In genomic region chr10:41489708-41490517, GRCm38 (mm10) we compare ENCODE assay signal across 8 mouse cellular contexts. TPM values are rescaled to one million over a fixed set of nuclear protein-coding genes. Genes with fewer than 3 reads are reported as not detected.
A peak's percentile ranks its signal among the peaks of the same experiment; 100 is the strongest.
DNase-seq lines count a peak whose midpoint lies in the region; ATAC-seq and TF ChIP-seq lines count a peak whose summit lies in the region.

Gene Smpd2, minus strand, starts transcription at chr10:41490369.
Gene Ppil6, plus strand, starts transcription at chr10:41490439.

- ATAC-seq in G1E (ENCODE audit: extremely low read depth, insufficient number of reproducible peaks, low FRiP score, poor library complexity, severe bottlenecking), result peak; percentile 88
- ATAC-seq in forebrain, postnatal 0 days, result peak; percentile 96
- peak; percentile 94 for ATAC-seq in lung, embryonic 14.5 days (ENCODE audit: insufficient read depth)
- peak; percentile 93 for ATAC-seq in neutrophil, adult 5-6 weeks (ENCODE audit: extremely low read depth, insufficient number of reproducible peaks, low FRiP score, poor library complexity, severe bottlenecking)

- H3K9ac ChIP-seq in forebrain, postnatal 0 days, result peak within 1 kb of the TSS; percentile 69
- peak within 1 kb of the TSS; percentile 74 for H3K9ac ChIP-seq in lung, embryonic 14.5 days

- 2% methylated on average over 50 of the region's 50 CpGs for WGBS in cerebellum, adult 2 months
- under 1% methylated on average over 49 of the region's 50 CpGs for WGBS in forebrain, postnatal 0 days
- under 1% methylated on average over 50 of the region's 50 CpGs for WGBS in lung, embryonic 14.5 days

- DNase-seq in G1E (ENCODE audit: low spot score), result peak; percentile 87
- DNase-seq in cerebellum, adult 2 months, result peak; percentile 91 to 93
- peak; percentile 93 for DNase-seq in forebrain, postnatal 0 days
- peak; percentile 97 for DNase-seq in heart, postnatal 4 days
- DNase-seq in layer of hippocampus, adult 8-10 months (ENCODE audit: low spot score in 2 of 2), result peak; percentile 90 to 92
- DNase-seq in lung, embryonic 14.5 days, result peak; percentile 98
- peak; percentile 93 for DNase-seq in testis, postnatal 14 days (ENCODE audit: low spot score)

- peaks cover 30% of the 10 kb centered on the region for H3K4me1 ChIP-seq in G1E (ENCODE audit: insufficient read depth, low read depth, low read length)
- peaks cover 7% of the 10 kb centered on the region for H3K4me1 ChIP-seq in cerebellum, adult 2 months (ENCODE audit: control insufficient read depth, insufficient read depth, low read length)
- peaks cover 12% of the 10 kb centered on the region for H3K4me1 ChIP-seq in forebrain, postnatal 0 days (ENCODE audit: insufficient read depth)
- H3K4me1 ChIP-seq in lung, embryonic 14.5 days (ENCODE audit: insufficient read depth), result peaks cover 4% of the 10 kb centered on the region

- no peak for TF ChIP-seq POLR2A in cerebellum, adult 2 months (IDR thresholded peaks at IDR 0.05; ENCODE audit: borderline replicate concordance, insufficient read depth, low read length)

- no peaks in the 10 kb centered on the region for H3K9me3 ChIP-seq in G1E (replicated peaks)
- no peaks in the 10 kb centered on the region for H3K9me3 ChIP-seq in forebrain, postnatal 0 days (ENCODE audit: low read length)
- no peaks in the 10 kb centered on the region for H3K9me3 ChIP-seq in lung, embryonic 14.5 days (ENCODE audit: low read depth, low read length)

- peak within 1 kb of the TSS; percentile 77 for H3K4me3 ChIP-seq in G1E (ENCODE audit: low read depth, low read length)
- H3K4me3 ChIP-seq in cerebellum, adult 2 months (replicated peaks; ENCODE audit: insufficient read depth, low read depth, low read length), result peak within 1 kb of the TSS; percentile 77
- peak within 1 kb of the TSS; percentile 77 for H3K4me3 ChIP-seq in forebrain, postnatal 0 days (ENCODE audit: low read depth, low read length)
- peak within 1 kb of the TSS; percentile 67 for H3K4me3 ChIP-seq in lung, embryonic 14.5 days (ENCODE audit: low read depth, low read length)

- peaks cover 41% of the 10 kb centered on the region for H3K36me3 ChIP-seq in G1E (replicated peaks)
- peaks cover 24% of the 10 kb centered on the region for H3K36me3 ChIP-seq in forebrain, postnatal 0 days (ENCODE audit: insufficient read depth)
- peaks cover 36% of the 10 kb centered on the region for H3K36me3 ChIP-seq in lung, embryonic 14.5 days (ENCODE audit: insufficient read depth)

- H3K27ac ChIP-seq in cerebellum, adult 2 months (ENCODE audit: insufficient read depth, low read length), result peak within 1 kb of the TSS; percentile 20; the same call in 1 of the 2 replicates
- H3K27ac ChIP-seq in forebrain, postnatal 0 days (ENCODE audit: low read depth, low read length), result peak within 1 kb of the TSS; percentile 35
- peak within 1 kb of the TSS; percentile 81 for H3K27ac ChIP-seq in lung, embryonic 14.5 days (ENCODE audit: low read depth)

- H3K4me2 ChIP-seq in forebrain, postnatal 0 days (ENCODE audit: low read depth), result peak within 1 kb of the TSS; percentile 96
- peak within 1 kb of the TSS; percentile 100 for H3K4me2 ChIP-seq in lung, embryonic 14.5 days

- TF ChIP-seq CTCF in G1E (IDR thresholded peaks at IDR 0.05; ENCODE audit: low read depth, low read length), result no peak
- TF ChIP-seq CTCF in cerebellum, adult 2 months (IDR thresholded peaks at IDR 0.05; ENCODE audit: borderline replicate concordance, insufficient read depth, low read depth, low read length), result no peak
- TF ChIP-seq CTCF in forebrain, postnatal 0 days (IDR thresholded peaks at IDR 0.05; ENCODE audit: low read depth), result no peak; the same call in 1 of the 2 replicates
- 0 out of 2 replicates have a peak, but pooled peaks have one; percentile 9 for TF ChIP-seq CTCF in lung, embryonic 14.5 days (IDR thresholded peaks at IDR 0.05; ENCODE audit: low read depth)

- H3K27me3 ChIP-seq in G1E (ENCODE audit: insufficient read depth, low read length), result peaks cover 4% of the 10 kb centered on the region
- no peaks in the 10 kb centered on the region for H3K27me3 ChIP-seq in cerebellum, adult 2 months (ENCODE audit: control insufficient read depth, insufficient read depth, low read length)
- H3K27me3 ChIP-seq in forebrain, postnatal 0 days (ENCODE audit: insufficient read depth, low read length), result no peaks in the 10 kb centered on the region
- H3K27me3 ChIP-seq in lung, embryonic 14.5 days (ENCODE audit: insufficient read depth, low read length), result no peaks in the 10 kb centered on the region

RNA-seq across cellular contexts. Expression of gene Smpd2, which starts in this region (rescaled TPM):
- total RNA-seq in G1E (2014; fragmentation: Nextera tagmentation) (12.6 and 13.6 TPM in 2 replicates), G1E (2017) (6.6 and 9.1 TPM in 2 replicates)
- polyA plus RNA-seq in G1E (2012), result 12.2 and 12.9 TPM in 2 replicates
- polyA plus RNA-seq in cerebellum, adult 2 months (2012; rRNA removed), result 36.0 and 38.4 TPM in 2 replicates
- 27.7 and 42.9 TPM in 2 replicates for total RNA-seq in forebrain, postnatal 0 days (2014; rRNA removed)
- polyA plus RNA-seq in forebrain, postnatal 0 days (2015; fragmentation: Nextera tagmentation; extraction: Ambion mirVana), result 37.1 and 43.9 TPM in 2 replicates
- total RNA-seq in heart, postnatal 4 days (2021), result 10 to 100 TPM; 45.4 to 48.7 TPM
- total RNA-seq in layer of hippocampus, adult 8-10 months (2022), result 10 to 100 TPM; 15.2 to 20.7 (median 19.1) TPM
- 61.4 and 62.4 TPM in 2 replicates for polyA plus RNA-seq in lung, embryonic 14.5 days (2014; fragmentation: Nextera tagmentation; extraction: Ambion mirVana)
- 24.4 and 25.5 TPM in 2 replicates for total RNA-seq in neutrophil, adult 5-6 weeks (2017)

RNA-seq across cellular contexts. Expression of gene Ppil6, which starts in this region (rescaled TPM):
- total RNA-seq in G1E (2014; fragmentation: Nextera tagmentation), result not detected in 2 replicates
- 0.16 and 0.29 TPM in 2 replicates for total RNA-seq in G1E (2017)
- polyA plus RNA-seq in G1E (2012), result 0.12 and 0.14 TPM in 2 replicates
- 3.5 and 4.4 TPM in 2 replicates for polyA plus RNA-seq in cerebellum, adult 2 months (2012; rRNA removed)
- total RNA-seq in forebrain, postnatal 0 days (2014; rRNA removed), result 0.81 and 1.9 TPM in 2 replicates
- polyA plus RNA-seq in forebrain, postnatal 0 days (2015; fragmentation: Nextera tagmentation; extraction: Ambion mirVana), result 4.7 and 8.7 TPM in 2 replicates
- 1 to 10 TPM; 3.8 to 3.9 TPM for total RNA-seq in heart, postnatal 4 days (2021)
- total RNA-seq in layer of hippocampus, adult 8-10 months (2022), result 1 to 10 TPM; 4.1 to 8.3 (median 6.3) TPM
- 0.73 and 1.2 TPM in 2 replicates for polyA plus RNA-seq in lung, embryonic 14.5 days (2014; fragmentation: Nextera tagmentation; extraction: Ambion mirVana)
- not detected in 2 replicates for total RNA-seq in neutrophil, adult 5-6 weeks (2017)

Comparison
In these comparisons a context has a peak if more than half of its experiments do, and no peak if none do; other contexts are left out.
1. Peak in every context shown above with its lines: DNase-seq, ATAC-seq, H3K4me3 ChIP-seq and H3K27ac ChIP-seq.
2. H3K27ac ChIP-seq: peak in every context shown above with its lines; median percentile 81 in lung, embryonic 14.5 days; 35 in forebrain, postnatal 0 days; 20 in cerebellum, adult 2 months.